Mouse (Mus musculus) intestine, postnatal 0 days (tissue): ENCODE data around the gene Cpn1. TPM values are rescaled to one million over a fixed set of nuclear protein-coding genes. Genes with fewer than 3 reads are reported as not detected.
A peak's percentile ranks its signal among the peaks of the same experiment; 100 is the strongest.

Experiments
- ATAC-seq: fragments of 200-750 bp; cut with Nextera tagmentation; 2 replicates; pipeline ENCODE4 v1.8.0; 2017; ENCODE audit warnings: mild to moderate bottlenecking, moderate TSS enrichment, moderate library complexity
- H3K27ac ChIP-seq: fragments of 300-500 bp; sonication (generic); 2 replicates; pipeline ENCODE4 v1.5.1; 2014; ENCODE audit warnings: mild to moderate bottlenecking, low read depth, low read length, moderate library complexity
- H3K27me3 ChIP-seq: fragments of 300-500 bp; sonication (generic); replicated peaks from 2 replicates; pipeline ENCODE4 v1.6.1; 2014; ENCODE audit warnings: low read length, mixed read lengths; ENCODE audit not compliant: control insufficient read depth, insufficient read depth
- H3K36me3 ChIP-seq: fragments of 300-500 bp; sonication (generic); 2 replicates; pipeline ENCODE4 v1.6.1; 2014; ENCODE audit warnings: mild to moderate bottlenecking, moderate library complexity; ENCODE audit not compliant: control insufficient read depth, insufficient read depth
- H3K4me1 ChIP-seq: fragments of 300-500 bp; sonication (generic); replicated peaks from 2 replicates; pipeline ENCODE4 v1.6.1; 2014; ENCODE audit warnings: antibody characterized with exemption, low read length, mixed read lengths; ENCODE audit not compliant: control insufficient read depth, insufficient read depth
- H3K4me2 ChIP-seq: fragments of 300-500 bp; sonication (generic); replicated peaks from 2 replicates; pipeline ENCODE4 v1.6.1; 2014; ENCODE audit warnings: low read depth, mild to moderate bottlenecking, moderate library complexity
- H3K4me3 ChIP-seq: fragments of 300-500 bp; sonication (generic); 2 replicates; pipeline ENCODE4 v1.5.1; 2014; ENCODE audit warnings: low read depth, low read length
- H3K9ac ChIP-seq: fragments of 300-500 bp; sonication (generic); 2 replicates; pipeline ENCODE4 v1.6.1; 2014; ENCODE audit warnings: mild to moderate bottlenecking, low read depth, low read length
- H3K9me3 ChIP-seq: fragments of 300-500 bp; sonication (generic); 2 replicates; pipeline ENCODE4 v1.6.1; 2016; ENCODE audit warnings: mixed run types; ENCODE audit not compliant: control insufficient read depth
- CTCF ChIP-seq: sonication (generic); IDR thresholded peaks from 2 replicates; pipeline ENCODE4 v1.5.1; 2016; ENCODE audit warnings: low read depth, mild to moderate bottlenecking, control low read depth, antibody characterized with exemption, moderate library complexity
- WGBS: fragments of 180-500 bp; shearing (Covaris S2); extraction: QIAGEN DNeasy Blood & Tissue Kit; methylation state at CpG from one replicate; pipeline ENCODE4 v1.1.7; 2014; 5-methylcytosine and 5-hydroxymethylcytosine counted together
- polyA plus RNA-seq: library from polyadenylated mRNA; unstranded; fragments of >200 nt; fragmentation: Nextera tagmentation; extraction: Ambion mirVana; gene quantifications from 2 replicates; pipeline ENCODE4 v1.2.1, GENCODE M21; 2015

The Cpn1 gene
- polyA plus RNA-seq, 1 experiment from 2014 or later, result 14.3 TPM

DNA sequence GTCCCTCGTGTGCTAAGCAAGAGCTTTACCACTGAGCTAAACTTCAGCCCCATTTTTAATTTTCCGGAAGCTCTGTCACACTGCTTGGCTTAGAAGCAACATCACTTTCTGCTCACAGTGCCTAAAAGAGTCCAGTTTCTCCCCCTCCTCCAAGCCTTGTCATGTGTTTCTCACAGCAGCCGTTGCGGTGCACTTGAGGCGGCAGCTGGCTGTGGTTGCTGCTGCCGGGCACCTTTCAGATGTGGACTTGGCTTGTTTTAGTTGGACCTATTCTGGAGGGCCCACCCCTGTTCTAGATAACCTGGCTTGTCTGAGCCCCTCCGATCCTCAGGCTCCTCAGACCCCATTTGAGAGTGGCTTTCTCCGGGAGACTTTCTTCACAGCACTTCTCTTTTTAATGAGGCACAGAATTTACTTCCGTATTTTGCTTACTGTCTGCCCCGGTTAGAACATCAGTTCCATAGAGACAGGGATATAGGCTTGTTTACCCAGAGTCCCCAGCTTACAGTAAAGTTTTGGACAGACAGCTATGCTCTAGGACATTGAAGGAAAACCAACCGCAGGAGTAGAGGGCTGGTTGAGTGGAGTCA, 20.8 kb downstream of the Cpn1 start:
- no peak for TF ChIP-seq CTCF
- Histone ChIP-seq H3K27me3 (no peaks in the 10 kb centered on the region), H3K36me3 (no peaks in the 10 kb centered on the region; the same call in 1 of the 2 replicates), H3K9ac (no peak overlapping the region), H3K4me3 (no peak overlapping the region), H3K27ac (no peak overlapping the region), H3K4me1 (no peaks in the 10 kb centered on the region), H3K9me3 (no peaks in the 10 kb centered on the region), H3K4me2 (no peak overlapping the region)
- no peak for ATAC-seq
- 83% methylated on average over 11 of the region's 11 CpGs for WGBS

DNA sequence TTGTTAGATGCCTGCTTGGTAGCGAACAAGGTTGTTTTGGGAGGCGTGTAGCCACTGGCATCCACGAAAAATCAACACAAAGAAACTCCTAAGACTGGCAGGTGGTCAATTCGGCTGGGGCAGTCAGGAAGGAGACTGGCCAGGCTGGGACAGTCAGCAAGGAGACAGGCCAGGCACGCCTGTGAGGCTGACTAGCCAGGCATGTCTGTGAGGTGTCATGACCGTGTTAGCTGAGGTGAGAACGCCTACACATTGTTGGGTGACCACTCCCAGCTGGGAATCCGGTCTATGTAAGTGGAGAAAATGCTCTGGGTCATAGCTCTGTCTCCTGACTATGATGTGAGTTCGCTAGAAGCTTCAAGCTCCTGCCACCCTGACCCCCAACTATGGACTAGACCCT, 23.6 kb downstream of the Cpn1 start:
- no peak overlapping the region for H3K27ac ChIP-seq
- 81% methylated on average over 9 of the region's 9 CpGs for whole genome bisulfite sequencing
- H3K9me3 ChIP-seq, result no peaks in the 10 kb centered on the region
- H3K4me1 ChIP-seq, result 0 out of 2 replicates have a peak, but pooled peaks cover 3% of the 10 kb centered on the region
- no peaks in the 10 kb centered on the region for H3K27me3 ChIP-seq
- H3K4me3 ChIP-seq, result no peak overlapping the region
- no peak overlapping the region for H3K9ac ChIP-seq
- H3K36me3 ChIP-seq, result no peaks in the 10 kb centered on the region
- no peak for ATAC-seq
- TF ChIP-seq CTCF, result no peak
- no peak overlapping the region for H3K4me2 ChIP-seq

DNA sequence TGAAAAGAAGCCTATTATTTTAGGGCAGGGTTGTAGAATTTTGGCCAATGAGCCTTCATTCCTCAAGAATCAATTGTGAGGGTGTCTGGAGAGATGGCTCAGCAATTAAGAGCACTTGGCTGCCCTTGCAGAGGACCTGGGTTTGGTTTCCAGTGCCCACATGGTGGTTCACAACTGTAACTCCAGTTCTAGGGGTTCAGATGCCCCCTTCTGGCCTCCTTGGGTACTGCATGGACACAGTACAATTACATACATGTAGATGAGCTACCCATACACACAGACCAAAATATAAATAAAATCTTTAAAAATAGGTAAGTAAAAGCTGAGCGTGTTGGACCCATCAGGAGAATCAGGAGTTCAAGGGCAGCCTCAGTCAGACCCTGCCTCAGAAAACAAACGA, 25.2 kb downstream of the Cpn1 start:
- no peaks in the 10 kb centered on the region for H3K9me3 ChIP-seq
- H3K4me1 ChIP-seq, result 0 out of 2 replicates have a peak, but pooled peaks cover 3% of the 10 kb centered on the region
- no peak for ATAC-seq
- TF ChIP-seq CTCF, result peak; percentile 61
- H3K4me2 ChIP-seq, result no peak overlapping the region
- no peak overlapping the region for H3K4me3 ChIP-seq
- H3K36me3 ChIP-seq, result no peaks in the 10 kb centered on the region
- H3K27me3 ChIP-seq, result no peaks in the 10 kb centered on the region
- no peak overlapping the region for H3K27ac ChIP-seq
- WGBS, result 96% methylated on average over 2 of the region's 2 CpGs
- H3K9ac ChIP-seq, result no peak overlapping the region

DNA sequence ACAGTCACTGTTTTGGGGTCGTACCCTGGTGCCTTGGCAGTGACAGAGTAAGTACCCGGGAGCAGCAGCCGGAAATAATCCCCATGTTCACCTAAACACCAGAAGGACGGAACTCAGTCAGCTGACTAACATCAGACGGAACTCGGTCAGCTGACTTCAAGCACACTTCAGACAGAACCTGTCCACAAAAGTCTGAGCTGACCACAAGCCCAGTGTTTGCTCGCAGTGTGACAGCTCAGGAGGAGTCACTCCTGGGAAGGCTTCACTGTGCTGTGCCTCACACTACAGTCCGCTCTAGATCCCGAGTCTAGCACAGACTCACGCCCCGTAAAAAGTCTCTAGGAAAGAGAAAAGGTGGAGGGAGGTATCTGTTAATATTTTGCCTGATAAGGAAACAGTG, 26.3 kb downstream of the Cpn1 start:
- H3K4me1 ChIP-seq, result 0 out of 2 replicates have a peak, but pooled peaks cover 6% of the 10 kb centered on the region
- TF ChIP-seq CTCF, result no peak
- no peak overlapping the region for H3K9ac ChIP-seq
- H3K27ac ChIP-seq, result no peak overlapping the region
- ATAC-seq, result no peak
- H3K27me3 ChIP-seq, result no peaks in the 10 kb centered on the region
- no peaks in the 10 kb centered on the region for H3K36me3 ChIP-seq
- no peaks in the 10 kb centered on the region for H3K9me3 ChIP-seq
- no peak overlapping the region for H3K4me3 ChIP-seq
- WGBS, result 77% methylated on average over 11 of the region's 11 CpGs
- no peak overlapping the region for H3K4me2 ChIP-seq

DNA sequence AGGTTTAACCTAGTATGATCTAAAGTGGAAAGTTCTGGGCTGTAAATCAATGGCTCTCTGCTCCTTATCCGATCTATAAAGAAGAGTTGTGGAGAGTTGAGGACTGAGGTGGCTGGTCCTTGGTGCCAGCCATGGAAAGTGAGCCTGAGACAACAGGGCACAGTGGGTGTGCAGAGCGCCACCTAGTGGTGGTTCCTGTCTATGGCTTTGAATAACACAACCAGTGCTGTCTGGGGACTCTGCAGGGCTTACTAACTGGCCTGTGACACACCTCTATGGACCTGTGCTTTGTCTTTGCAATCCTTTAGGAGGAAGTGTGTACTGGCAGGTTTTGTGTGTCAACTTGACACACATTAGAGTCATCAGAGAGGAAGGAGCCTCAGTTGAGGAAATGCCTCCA, 27.2 kb downstream of the Cpn1 start:
- Histone ChIP-seq H3K9ac (no peak overlapping the region), H3K4me1 (0 out of 2 replicates have a peak, but pooled peaks cover 6% of the 10 kb centered on the region), H3K4me2 (no peak overlapping the region), H3K36me3 (no peaks in the 10 kb centered on the region), H3K9me3 (no peaks in the 10 kb centered on the region), H3K4me3 (no peak overlapping the region), H3K27me3 (no peaks in the 10 kb centered on the region), H3K27ac (no peak overlapping the region)
- 28% methylated on average over 2 of the region's 2 CpGs for WGBS
- peak; percentile 98 for TF ChIP-seq CTCF
- ATAC-seq, result peak; percentile 22

DNA sequence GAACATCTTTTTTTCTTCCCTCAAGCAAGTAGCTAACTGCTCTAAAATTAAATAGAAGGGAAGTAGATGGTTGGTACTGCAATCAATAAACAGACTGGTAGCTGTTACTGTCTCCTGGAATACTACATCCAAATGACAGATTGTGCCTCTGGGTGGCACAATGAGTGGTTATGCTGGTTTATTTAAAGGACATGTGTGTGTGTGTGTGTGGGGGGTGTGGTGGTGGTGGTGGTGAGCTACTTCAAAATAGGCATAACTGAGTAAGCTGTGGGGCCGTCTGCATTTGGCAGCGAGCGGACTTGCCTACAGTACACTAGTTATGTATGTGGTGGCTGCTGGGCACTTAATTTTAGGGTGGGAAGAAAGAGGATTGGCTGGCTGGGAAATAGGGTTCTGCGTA, 28.5 kb downstream of the Cpn1 start:
- no peak for TF ChIP-seq CTCF
- peak overlapping the region; percentile 41 for H3K27ac ChIP-seq
- H3K27me3 ChIP-seq, result no peaks in the 10 kb centered on the region
- H3K36me3 ChIP-seq, result no peaks in the 10 kb centered on the region
- H3K9ac ChIP-seq, result no peak overlapping the region
- ATAC-seq, result no peak
- no peak overlapping the region for H3K4me2 ChIP-seq
- H3K9me3 ChIP-seq, result no peaks in the 10 kb centered on the region
- 83% methylated on average over 4 of the region's 4 CpGs for WGBS
- 0 out of 2 replicates have a peak, but pooled peaks cover 6% of the 10 kb centered on the region for H3K4me1 ChIP-seq
- no peak overlapping the region for H3K4me3 ChIP-seq
